Mouse (Mus musculus): ENCODE measurements at regions not wholly inside any gene's neighbourhood (a gene's known extent, or its start where the extent isn't known, plus 50 kb on each side); places are given as distances from the start of the nearest gene placed in this dataset.

DNA sequence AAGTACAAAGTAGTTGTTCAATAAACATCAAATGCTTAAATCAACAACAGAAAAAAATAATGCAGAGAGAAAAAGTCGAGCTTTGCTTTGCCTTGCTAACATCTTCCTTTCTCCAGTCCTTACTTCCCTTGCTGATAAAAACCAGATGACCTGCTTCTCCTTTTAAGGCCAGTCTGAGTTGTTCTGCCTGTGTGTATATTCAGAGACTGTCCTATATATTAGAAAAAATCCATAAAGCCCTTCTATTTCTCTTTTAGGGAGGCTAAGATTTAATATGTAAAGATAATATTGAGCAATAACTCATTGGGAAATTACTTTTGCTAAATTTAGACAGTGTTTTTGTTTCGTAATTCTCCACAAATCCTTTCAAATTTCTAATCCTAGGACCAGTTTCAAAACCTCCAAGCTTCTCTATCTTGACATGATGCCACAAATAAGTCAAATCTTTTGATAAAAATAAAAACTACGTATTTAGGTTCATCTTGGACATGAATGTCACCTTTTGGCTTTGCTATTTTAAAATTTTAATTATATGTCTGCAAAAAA lies 361.0 kb upstream of the Kif18a start:
- DNase-seq = no peak

DNA sequence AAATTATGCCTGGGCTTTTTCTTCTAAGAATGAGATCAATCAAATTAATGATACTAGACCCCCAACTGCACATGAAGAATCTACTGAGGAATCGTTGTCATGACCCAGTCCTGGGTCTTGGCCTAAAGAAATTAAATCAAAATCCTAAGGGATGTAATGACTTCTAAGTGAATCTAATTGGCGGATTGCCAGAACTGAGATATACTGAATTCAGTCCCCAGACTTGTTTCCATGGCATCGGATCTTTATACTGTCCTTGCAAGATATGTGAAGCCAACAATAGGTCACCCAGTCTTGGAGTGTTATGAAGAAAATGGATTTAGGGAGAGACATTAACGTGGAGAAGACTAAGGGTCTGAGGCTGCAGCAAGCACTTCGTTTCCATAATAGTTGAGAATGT lies 360.4 kb upstream of the Kif18a start:
- no peak for DNase-seq

DNA sequence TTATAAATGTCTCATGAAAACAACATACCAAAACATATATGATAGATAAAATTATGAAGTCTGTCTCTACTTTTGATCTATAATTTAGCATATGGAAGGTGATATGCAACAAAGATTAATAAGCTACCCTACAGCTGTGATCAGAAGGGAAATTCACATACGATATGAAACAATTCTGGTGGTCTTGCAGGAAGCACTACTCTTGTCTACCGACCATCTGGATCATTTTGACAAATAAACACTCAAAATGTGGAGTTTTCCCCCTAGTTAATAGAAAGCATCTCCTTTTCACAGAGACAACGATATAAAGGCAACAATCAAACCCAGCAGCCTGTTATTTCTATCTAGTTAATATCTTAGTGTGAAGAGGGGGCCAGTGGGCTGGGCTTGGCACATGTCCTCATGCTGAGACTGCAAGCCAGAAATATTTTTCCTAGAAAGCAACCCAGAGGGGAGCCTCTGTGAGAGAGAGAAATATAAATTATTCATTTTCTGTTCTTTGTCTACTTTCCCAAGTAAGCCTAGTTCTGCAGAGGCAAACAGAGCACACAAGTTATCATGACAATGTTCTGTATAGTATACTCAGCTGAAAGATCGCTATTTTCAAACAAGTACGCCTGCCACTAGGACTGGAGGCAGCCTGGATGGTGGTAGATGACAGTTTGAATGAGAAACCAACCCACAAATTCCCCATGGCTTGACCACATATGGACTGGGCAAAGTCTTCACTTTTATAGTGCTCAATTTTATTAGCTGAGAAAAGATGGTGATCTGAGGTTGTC lies 344.4 kb upstream of the Kif18a start:
- DNase-seq = no peak

DNA sequence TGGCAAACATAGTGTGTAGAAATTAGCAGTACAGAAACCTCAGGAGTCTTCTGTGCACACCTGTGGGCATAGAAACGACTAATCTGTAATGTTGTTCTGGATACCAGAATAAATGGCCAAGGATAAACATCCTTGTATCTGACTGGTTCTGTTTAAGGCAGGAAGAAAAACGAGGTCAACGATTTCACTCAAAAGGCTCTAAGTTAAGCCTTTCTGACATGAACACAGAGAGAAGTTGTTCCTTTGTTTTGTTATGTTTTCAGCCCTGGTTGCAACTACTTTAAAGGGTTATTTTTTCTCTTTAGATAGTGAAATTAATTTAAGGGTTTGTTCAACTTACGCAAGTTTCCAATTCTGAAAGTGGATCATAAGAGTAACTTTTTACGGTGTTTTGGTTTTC lies 299.6 kb upstream of the Kif18a start:
- no peak for DNase-seq

DNA sequence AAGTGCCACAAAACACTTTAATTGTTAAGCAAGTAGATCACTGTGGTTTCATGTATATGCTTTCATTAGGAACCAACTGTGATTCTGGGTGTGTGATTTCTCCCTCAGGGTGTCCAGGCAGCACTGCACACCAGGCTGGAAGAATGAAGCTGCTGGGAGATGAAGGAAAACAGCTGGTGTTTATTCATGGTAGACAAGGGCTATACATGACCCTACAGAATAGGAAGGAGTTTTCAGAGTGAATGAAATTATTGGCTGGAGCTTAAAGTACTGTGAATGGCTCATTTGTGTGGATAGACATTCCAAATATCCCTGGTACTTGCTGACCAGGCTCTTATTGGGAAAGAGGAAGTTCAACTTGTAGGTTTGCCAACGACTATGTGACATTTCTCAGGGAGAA lies 264.3 kb upstream of the Kif18a start:
- no peak for DNase-seq

DNA sequence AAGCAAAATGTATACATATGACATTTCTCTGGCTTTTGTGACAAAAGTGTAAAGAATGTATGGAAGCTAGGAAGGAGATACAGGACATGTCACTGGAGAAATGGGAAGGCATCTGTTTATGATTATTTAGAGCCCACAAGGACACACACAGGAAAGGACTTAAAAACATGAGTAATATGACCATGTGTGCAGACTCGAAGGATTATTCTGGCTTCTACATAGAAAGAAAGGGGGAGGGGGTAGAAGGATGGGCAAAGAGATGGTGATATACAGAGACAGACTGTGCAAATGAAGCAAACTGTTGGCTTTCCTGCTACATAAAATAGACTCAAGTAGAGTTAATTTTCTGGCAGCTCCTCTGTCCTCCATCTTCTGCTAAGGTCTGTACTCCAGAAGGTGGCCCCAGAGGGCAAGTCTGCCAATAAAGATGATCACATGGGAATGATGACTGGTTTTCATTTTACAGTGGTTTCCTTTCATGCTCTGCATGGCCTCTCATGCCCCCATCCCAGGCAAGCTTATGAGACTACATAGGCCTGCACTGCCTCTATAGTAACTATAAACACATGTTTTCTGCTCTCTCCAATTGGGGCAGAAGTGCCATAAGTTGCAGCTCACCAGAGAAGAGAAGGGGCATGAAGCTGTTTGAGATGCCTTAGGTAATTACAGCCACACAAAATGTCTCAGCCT lies 263.4 kb upstream of the Kif18a start:
- no peak for DNase-seq

DNA sequence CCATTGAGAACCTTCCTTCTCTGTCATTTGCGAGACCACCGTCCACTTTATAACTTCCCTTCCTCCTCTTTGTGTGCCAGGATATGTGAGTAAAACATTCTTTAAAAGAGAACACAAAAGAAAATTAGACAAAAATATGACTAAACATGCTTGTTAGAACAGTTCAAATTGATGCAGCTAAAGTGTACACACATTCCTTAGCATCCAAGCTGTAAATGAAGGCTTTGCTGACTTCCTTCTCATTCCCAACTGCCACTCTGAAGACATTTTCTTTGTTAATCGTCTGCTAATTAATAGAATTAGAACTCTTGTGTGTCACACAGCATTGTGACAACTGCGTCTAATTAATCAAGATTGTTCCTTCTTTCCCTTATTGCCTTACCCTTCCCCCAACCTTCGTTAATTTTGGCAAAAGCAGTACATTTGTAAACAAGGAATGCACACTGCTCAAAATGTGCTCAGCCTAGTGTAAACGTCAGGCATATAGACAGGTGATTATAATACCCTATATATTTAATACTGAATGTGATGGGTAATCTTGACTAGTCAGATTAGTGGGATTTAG lies 242.3 kb upstream of the Kif18a start:
- no peak for DNase-seq
